Mouse (Mus musculus) limb, embryonic 15.5 days (tissue): ENCODE measurements around the gene Rffl. TPM values are rescaled to one million over a fixed set of nuclear protein-coding genes. Genes with fewer than 3 reads are reported as not detected.
"Not testable (repeated sequence)": the region's sequence is repeated elsewhere in the genome, so short reads cannot be mapped to it uniquely, and the experiment has no call there.

Source experiments
- ATAC-seq: fragments of 200-750 bp; cut with Nextera tagmentation; 2 replicates; pipeline ENCODE4 v1.8.0; 2017; ENCODE audit warnings: low read depth, moderate TSS enrichment; ENCODE audit not compliant: insufficient number of reproducible peaks, low FRiP score, low TSS enrichment
- H3K27ac ChIP-seq: fragments of 300-500 bp; sonication (generic); 2 replicates; pipeline ENCODE4 v1.5.1; 2015; ENCODE audit warnings: moderate library complexity, mild to moderate bottlenecking, inconsistent platforms
- H3K27me3 ChIP-seq: fragments of 300-500 bp; sonication (generic); 2 replicates; pipeline ENCODE4 v1.6.1; 2015; ENCODE audit warnings: inconsistent platforms
- H3K36me3 ChIP-seq: fragments of 300-500 bp; sonication (generic); 2 replicates; pipeline ENCODE4 v1.6.1; 2015; ENCODE audit warnings: inconsistent platforms
- H3K4me1 ChIP-seq: fragments of 300-500 bp; sonication (generic); 2 replicates; pipeline ENCODE4 v1.6.1; 2015; ENCODE audit warnings: inconsistent platforms
- H3K4me2 ChIP-seq: fragments of 300-500 bp; sonication (generic); 2 replicates; pipeline ENCODE4 v1.6.1; 2015; ENCODE audit warnings: mild to moderate bottlenecking, inconsistent platforms
- H3K4me3 ChIP-seq: fragments of 300-500 bp; sonication (generic); 2 replicates; pipeline ENCODE4 v1.5.1; 2015; ENCODE audit warnings: mild to moderate bottlenecking, inconsistent platforms
- H3K9ac ChIP-seq: fragments of 300-500 bp; sonication (generic); 2 replicates; pipeline ENCODE4 v1.6.1; 2015; ENCODE audit warnings: inconsistent platforms
- H3K9me3 ChIP-seq: fragments of 300-500 bp; sonication (generic); 2 replicates; pipeline ENCODE4 v1.6.1; 2016; ENCODE audit warnings: inconsistent platforms
- WGBS: fragments of 180-500 bp; shearing (Covaris S2); methylation state at CpG from one replicate; pipeline ENCODE4 v1.1.7; 2015; 5-methylcytosine and 5-hydroxymethylcytosine counted together
- polyA plus RNA-seq: library from polyadenylated mRNA; unstranded; fragments of >200 nt; fragmentation: Nextera tagmentation; extraction: Ambion mirVana; gene quantifications from 2 replicates; pipeline ENCODE4 v1.2.1, GENCODE M21; 2015

Gene Rffl
- polyA plus RNA-seq, 1 experiment from 2014 or later = 12.5 TPM

GRCm38 (mm10) chr11:82837192-82837591, 33.8 kb downstream of the Rffl start:
- Histone ChIP-seq H3K4me2 (no peak overlapping the region), H3K27ac (no peak overlapping the region), H3K9me3 (no peaks in the 10 kb centered on the region), H3K36me3 (no peaks in the 10 kb centered on the region), H3K9ac (no peak overlapping the region), H3K4me1 (peaks cover 15% of the 10 kb centered on the region; the same call in 1 of the 2 replicates), H3K27me3 (no peaks in the 10 kb centered on the region), H3K4me3 (no peak overlapping the region)
- no peak for ATAC-seq
- WGBS = 42% methylated on average over 7 of the region's 7 CpGs

DNA sequence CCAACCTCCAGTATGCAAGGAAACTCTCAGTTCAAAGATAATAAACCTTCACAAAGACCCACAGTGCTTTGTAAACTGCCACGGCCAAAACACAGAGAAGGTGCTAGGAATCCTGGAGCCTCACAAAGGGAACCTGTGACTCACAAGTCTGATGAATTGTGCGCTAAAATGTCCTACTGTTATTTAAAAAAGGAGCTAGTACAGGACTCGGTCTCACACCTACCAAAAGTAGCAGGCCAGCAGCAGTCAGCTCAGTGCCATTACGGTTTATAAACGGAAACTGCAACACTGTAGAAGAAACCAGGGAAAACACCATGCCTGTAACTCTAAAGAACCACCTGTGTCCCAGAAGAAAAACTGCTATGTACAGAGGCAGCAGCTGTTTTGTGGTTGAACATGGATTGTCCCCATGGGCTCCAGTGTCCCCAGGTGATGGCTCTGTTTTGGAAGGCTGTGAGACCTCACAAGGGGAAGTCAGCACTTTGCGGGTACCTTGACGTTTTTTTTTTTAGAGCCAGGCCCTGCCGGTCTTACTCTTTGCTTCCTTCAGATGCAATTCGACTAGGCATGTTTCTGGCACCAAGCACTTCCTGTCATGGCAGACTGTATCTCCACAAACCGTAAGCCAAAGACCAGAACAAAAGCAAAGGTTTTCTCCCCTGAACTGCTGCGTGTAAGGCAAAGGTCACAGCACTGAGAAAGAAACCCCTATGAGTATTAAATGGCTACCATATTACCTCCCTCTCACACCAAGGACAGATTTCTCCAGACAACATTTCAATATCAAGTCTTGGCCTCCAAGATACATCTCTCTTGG, 35.2 kb downstream of the Rffl start:
- Histone ChIP-seq H3K27me3 (no peaks in the 10 kb centered on the region), H3K4me3 (no peak overlapping the region), H3K4me1 (peaks cover 27% of the 10 kb centered on the region), H3K36me3 (no peaks in the 10 kb centered on the region), H3K9ac (no peak overlapping the region), H3K9me3 (no peaks in the 10 kb centered on the region), H3K27ac (no peak overlapping the region), H3K4me2 (no peak overlapping the region)
- WGBS = 40% methylated on average over 11 of the region's 11 CpGs
- ATAC-seq = no peak

GRCm38 (mm10) chr11:82834359-82834758, 36.7 kb downstream of the Rffl start:
- H3K4me1 ChIP-seq = peaks cover 28% of the 10 kb centered on the region
- 84% methylated on average over 7 of the region's 7 CpGs for WGBS
- H3K9ac ChIP-seq, ATAC-seq, H3K4me3 ChIP-seq, H3K27me3 ChIP-seq, H3K27ac ChIP-seq, H3K4me2 ChIP-seq, H3K36me3 ChIP-seq, H3K9me3 ChIP-seq: not testable (repeated sequence)

- Histone ChIP-seq H3K4me2 (no peak overlapping the region), H3K9ac (no peak overlapping the region), H3K9me3 (no peaks in the 10 kb centered on the region), H3K27ac (no peak overlapping the region), H3K4me3 (no peak overlapping the region), H3K4me1 (peaks cover 28% of the 10 kb centered on the region), H3K36me3 (no peaks in the 10 kb centered on the region), H3K27me3 (no peaks in the 10 kb centered on the region)
- 84% methylated on average over 8 of the region's 8 CpGs for WGBS
- no peak for ATAC-seq
These were observed 37.1 kb downstream of the Rffl start for GRCm38 (mm10) chr11:82833929-82834328.

DNA sequence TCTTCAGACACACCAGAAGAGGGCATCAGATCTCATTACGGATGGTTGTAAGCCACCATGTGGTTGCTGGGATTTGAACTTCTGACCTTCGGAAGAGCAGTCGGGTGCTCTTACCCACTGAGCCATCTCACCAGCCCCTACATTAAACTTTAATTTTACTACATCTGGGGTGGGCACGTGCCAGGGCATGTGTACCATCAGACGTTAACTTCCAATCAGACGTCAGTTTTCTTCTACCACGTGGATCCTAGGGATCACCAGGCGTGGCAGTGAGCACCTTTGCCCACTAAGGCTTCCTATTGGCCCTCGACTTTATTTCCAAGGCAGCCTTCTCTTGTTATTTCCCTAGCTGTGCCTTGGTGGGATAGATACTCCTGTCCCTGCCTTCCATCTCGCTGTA, 38.6 kb downstream of the Rffl start:
- not testable (repeated sequence) for H3K27me3 ChIP-seq, H3K9me3 ChIP-seq, H3K4me3 ChIP-seq, H3K36me3 ChIP-seq, H3K4me2 ChIP-seq, H3K27ac ChIP-seq, H3K9ac ChIP-seq, ATAC-seq
- peaks cover 19% of the 10 kb centered on the region for H3K4me1 ChIP-seq
- 71% methylated on average over 10 of the region's 10 CpGs for WGBS

DNA sequence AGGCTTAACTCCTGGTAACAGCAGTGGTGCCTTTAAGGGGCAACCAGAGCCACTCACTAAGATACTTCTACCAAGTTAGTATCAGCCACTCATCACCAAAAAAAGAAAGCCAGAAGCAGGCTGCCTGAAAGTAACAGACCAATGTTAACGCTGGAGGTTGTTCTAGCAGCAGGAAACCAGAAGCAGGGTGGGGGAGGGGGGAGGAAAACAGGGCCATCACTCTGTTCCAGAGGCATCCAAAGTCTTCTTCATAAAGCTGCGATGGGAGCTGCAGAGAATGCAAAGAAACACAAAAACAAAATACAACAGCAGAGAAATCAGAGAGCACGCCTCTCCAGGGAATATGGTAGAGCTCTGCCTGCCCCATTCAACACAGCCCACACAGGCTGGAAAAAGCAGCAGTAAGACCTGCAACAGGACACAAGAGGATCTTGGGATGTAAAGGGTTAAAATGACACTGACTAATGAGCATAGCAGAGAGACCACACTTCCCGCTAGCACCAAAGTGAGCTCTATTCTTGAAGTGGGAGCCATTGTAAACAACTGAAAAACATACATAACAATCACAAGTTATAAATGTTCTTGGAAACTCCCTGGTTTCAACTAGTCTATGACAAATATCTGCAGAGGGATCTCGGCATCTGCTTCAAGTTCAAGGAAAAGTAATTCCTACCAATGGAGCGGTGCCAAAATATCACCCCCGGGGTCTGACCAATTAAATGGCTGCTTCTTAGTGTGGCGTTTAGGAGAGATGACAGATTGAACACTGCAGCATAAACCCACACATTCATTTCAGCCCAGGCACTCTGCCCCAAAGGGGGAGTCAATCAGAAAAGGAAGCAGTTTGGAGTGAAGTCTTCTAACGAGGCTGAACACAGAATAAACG, 39.8 kb downstream of the Rffl start:
- WGBS = 9% methylated on average over 10 of the region's 10 CpGs
- Histone ChIP-seq H3K36me3 (no peaks in the 10 kb centered on the region), H3K4me3 (no peak overlapping the region), H3K27ac (no peak overlapping the region), H3K4me2 (peak overlapping the region; percentile 24; the same call in 1 of the 2 replicates), H3K27me3 (no peaks in the 10 kb centered on the region), H3K9me3 (no peaks in the 10 kb centered on the region), H3K9ac (no peak overlapping the region), H3K4me1 (peaks cover 15% of the 10 kb centered on the region)
- no peak for ATAC-seq

DNA sequence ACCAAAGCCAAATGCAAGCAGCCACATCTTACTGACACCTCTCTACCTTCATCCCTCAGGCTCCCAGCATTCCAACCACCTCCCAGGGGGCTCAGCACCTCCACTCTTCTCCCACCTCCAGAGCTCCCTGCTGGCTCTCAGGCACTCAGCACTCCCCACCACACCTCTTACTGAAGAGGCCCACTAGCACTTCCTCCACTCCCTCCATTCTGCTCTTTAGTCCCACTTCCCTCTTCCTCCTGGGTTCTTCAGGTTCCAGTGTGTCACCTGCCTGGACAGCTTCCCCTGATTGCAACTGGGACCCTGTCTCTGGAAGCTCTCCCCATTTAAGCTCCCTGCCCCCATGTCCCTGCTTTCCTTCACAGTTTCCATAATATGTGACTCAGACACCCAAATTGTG, 44.2 kb downstream of the Rffl start:
- Histone ChIP-seq H3K4me1 (peaks cover 11% of the 10 kb centered on the region), H3K4me2 (no peak overlapping the region), H3K4me3 (no peak overlapping the region), H3K27me3 (no peaks in the 10 kb centered on the region), H3K36me3 (no peaks in the 10 kb centered on the region), H3K9ac (no peak overlapping the region), H3K9me3 (no peaks in the 10 kb centered on the region), H3K27ac (no peak overlapping the region)
- no peak for ATAC-seq

- WGBS = 58% methylated on average over 13 of the region's 13 CpGs
These were observed 50.1 kb downstream of the Rffl start for GRCm38 (mm10) chr11:82820788-82821456.

DNA sequence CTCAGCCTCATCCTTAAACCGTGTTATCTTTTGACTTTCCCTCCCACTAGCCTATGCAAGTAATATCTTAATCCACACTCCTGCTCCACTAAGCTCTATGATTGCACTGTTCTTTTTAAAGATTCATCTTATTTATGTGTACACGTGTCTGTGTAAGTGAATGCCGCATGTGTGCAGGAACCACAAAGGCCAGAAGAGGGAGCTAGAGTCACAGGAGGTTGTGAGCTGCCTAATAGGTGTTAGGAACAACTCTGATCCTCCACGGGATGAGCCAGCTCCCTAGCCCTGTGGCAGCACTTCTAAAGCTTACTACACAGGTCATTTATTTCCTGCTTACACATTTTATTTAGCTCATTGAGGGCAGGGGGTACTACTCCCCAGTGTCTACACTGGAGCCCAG, 51.7 kb downstream of the Rffl start:
- peaks cover 5% of the 10 kb centered on the region; the same call in 1 of the 2 replicates for H3K36me3 ChIP-seq
- H3K9me3 ChIP-seq = no peaks in the 10 kb centered on the region
- no peaks in the 10 kb centered on the region for H3K27me3 ChIP-seq
- no peak overlapping the region for H3K9ac ChIP-seq
- no peak for ATAC-seq
- H3K4me2 ChIP-seq = no peak overlapping the region
- H3K4me1 ChIP-seq = no peaks in the 10 kb centered on the region
- H3K4me3 ChIP-seq = no peak overlapping the region
- H3K27ac ChIP-seq = no peak overlapping the region
- WGBS = 48% methylated on average over 4 of the region's 4 CpGs

More at GRCm38 (mm10) chr11:82820788-82821456, 50.1 kb downstream of the Rffl start:
- Histone ChIP-seq H3K9me3 (no peaks in the 10 kb centered on the region), H3K27me3 (no peaks in the 10 kb centered on the region), H3K27ac (no peak overlapping the region), H3K4me3 (no peak overlapping the region), H3K4me2 (no peak overlapping the region), H3K9ac (no peak overlapping the region), H3K36me3 (peaks cover 5% of the 10 kb centered on the region; the same call in 1 of the 2 replicates), H3K4me1 (no peaks in the 10 kb centered on the region)
- no peak for ATAC-seq

- Histone ChIP-seq H3K27ac (no peak overlapping the region), H3K9ac (no peak overlapping the region), H3K4me1 (0 out of 2 replicates have a peak, but pooled peaks cover 2% of the 10 kb centered on the region), H3K4me3 (no peak overlapping the region), H3K9me3 (no peaks in the 10 kb centered on the region), H3K4me2 (no peak overlapping the region), H3K27me3 (no peaks in the 10 kb centered on the region), H3K36me3 (peaks cover 23% of the 10 kb centered on the region)
- no peak for ATAC-seq
- 72% methylated on average over 5 of the region's 5 CpGs for WGBS
These were observed 62.5 kb downstream of the Rffl start for GRCm38 (mm10) chr11:82808485-82808884.

DNA sequence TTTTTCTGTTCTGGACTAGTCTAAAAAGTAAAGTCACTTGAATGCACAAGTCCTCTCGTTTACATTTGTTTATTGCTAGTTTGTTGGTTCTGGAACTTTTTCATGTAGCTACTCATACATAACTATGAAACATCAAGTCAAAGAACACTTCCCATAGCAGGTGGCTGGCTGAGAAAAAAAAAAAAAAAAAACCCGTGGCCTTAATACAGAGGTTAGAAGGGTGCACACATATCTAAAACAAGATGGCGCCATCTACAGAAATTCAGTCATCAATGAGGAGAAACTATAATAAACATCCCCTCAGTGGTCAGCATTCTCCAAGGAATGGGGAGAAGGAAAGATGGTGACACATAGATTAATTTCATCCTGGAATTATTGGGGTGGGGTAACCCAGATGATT, 63.6 kb downstream of the Rffl start:
- Histone ChIP-seq H3K27me3 (no peaks in the 10 kb centered on the region), H3K36me3 (peaks cover 34% of the 10 kb centered on the region), H3K27ac (no peak overlapping the region), H3K4me3 (no peak overlapping the region), H3K9ac (no peak overlapping the region), H3K4me2 (no peak overlapping the region), H3K4me1 (0 out of 2 replicates have a peak, but pooled peaks cover 2% of the 10 kb centered on the region), H3K9me3 (no peaks in the 10 kb centered on the region)
- 72% methylated on average over 3 of the region's 3 CpGs for WGBS
- no peak for ATAC-seq
